ENCODE assay signal across 8 mouse cellular contexts in genomic region chr16:9501713-9502112, GRCm38 (mm10).
DNase-seq lines count a peak whose midpoint lies in the region; ATAC-seq lines count a peak whose summit lies in the region.
"Had no signal": no experiment of that assay in that cellular context is flagged by ENCODE, and none has a peak within 500 bp of the region (broad histone marks: within the 10 kb centered on the region; RNA-seq: fewer than 3 reads in every experiment).

No protein-coding gene starts in this region.

- DNase-seq in layer of hippocampus, postnatal 10 days (ENCODE audit: low spot score in 2 of 2) = peak; percentile 19 to 25
- DNase-seq in layer of hippocampus, postnatal 36 days = no peak
- peak; percentile 62 for DNase-seq in adrenal gland, postnatal 25 days
- DNase-seq in Muller cell, postnatal 12 days (ENCODE audit: inconsistent ontology term) = no peak

- no peaks in the 10 kb centered on the region for H3K27me3 ChIP-seq in kidney, embryonic 15.5 days
- H3K27me3 ChIP-seq in neural tube, embryonic 14.5 days (ENCODE audit: control insufficient read depth, insufficient read depth, low read length) = no peaks in the 10 kb centered on the region
- H3K27me3 ChIP-seq: limb, embryonic 12.5 days had no signal

- H3K4me1 ChIP-seq in kidney, embryonic 15.5 days = 0 out of 2 replicates have a peak, but pooled peaks cover 5% of the 10 kb centered on the region
- H3K4me1 ChIP-seq in neural tube, embryonic 14.5 days (ENCODE audit: control insufficient read depth, insufficient read depth, low read length) = 0 out of 2 replicates have a peak, but pooled peaks cover 4% of the 10 kb centered on the region
- H3K4me1 ChIP-seq: limb, embryonic 12.5 days had no signal

- H3K9me3 ChIP-seq in kidney, embryonic 15.5 days (replicated peaks) = no peaks in the 10 kb centered on the region
- no peaks in the 10 kb centered on the region for H3K9me3 ChIP-seq in neural tube, embryonic 14.5 days (ENCODE audit: control insufficient read depth, low read length)
- H3K9me3 ChIP-seq: limb, embryonic 12.5 days had no signal

- H3K4me2 ChIP-seq in kidney, embryonic 15.5 days = no peak overlapping the region
- H3K4me2 ChIP-seq in neural tube, embryonic 14.5 days (ENCODE audit: low read depth, low read length) = no peak overlapping the region
- H3K4me2 ChIP-seq: limb, embryonic 12.5 days had no signal

- no peak overlapping the region for H3K9ac ChIP-seq in kidney, embryonic 15.5 days
- no peak overlapping the region for H3K9ac ChIP-seq in neural tube, embryonic 14.5 days (replicated peaks; ENCODE audit: low read depth, low read length)
- H3K9ac ChIP-seq: limb, embryonic 12.5 days had no signal

- H3K4me3 ChIP-seq in kidney, embryonic 15.5 days (replicated peaks) = no peak overlapping the region
- H3K4me3 ChIP-seq in neural tube, embryonic 14.5 days (ENCODE audit: low read depth, low read length) = no peak overlapping the region
- H3K4me3 ChIP-seq: limb, embryonic 12.5 days had no signal

- ATAC-seq in kidney, embryonic 15.5 days (replicated peaks; ENCODE audit: low FRiP score) = peak; percentile 60
- ATAC-seq in neural tube, embryonic 14.5 days (ENCODE audit: low read depth) = peak; percentile 78
- ATAC-seq in granulocyte monocyte progenitor cell, adult 5-6 weeks (replicated peaks; ENCODE audit: poor library complexity, severe bottlenecking) = no peak

- H3K27ac ChIP-seq in kidney, embryonic 15.5 days = no peak overlapping the region
- no peak overlapping the region for H3K27ac ChIP-seq in neural tube, embryonic 14.5 days (ENCODE audit: low read depth, low read length)
- H3K27ac ChIP-seq: limb, embryonic 12.5 days had no signal

- WGBS in kidney, embryonic 15.5 days = 32% methylated on average over 4 of the region's 4 CpGs
- 27% methylated on average over 4 of the region's 4 CpGs for WGBS in neural tube, embryonic 14.5 days

- no peaks in the 10 kb centered on the region for H3K36me3 ChIP-seq in kidney, embryonic 15.5 days
- no peaks in the 10 kb centered on the region for H3K36me3 ChIP-seq in neural tube, embryonic 14.5 days (ENCODE audit: control insufficient read depth, insufficient read depth, low read length)
- H3K36me3 ChIP-seq: limb, embryonic 12.5 days had no signal

Comparison
In these comparisons a context has a peak if more than half of its experiments do, and no peak if none do; other contexts are left out.
1. DNase-seq: peak in layer of hippocampus, postnatal 10 days (2 of 2) and adrenal gland, postnatal 25 days (single experiment); none in layer of hippocampus, postnatal 36 days (0 of 2) and Muller cell, postnatal 12 days (single experiment).